Mouse (Mus musculus) G1E (cell line): ENCODE data around the gene Mkrn1.

Source experiments
- CTCF ChIP-seq: IDR thresholded peaks from 2 replicates; pipeline ENCODE4 v1.5.1; 2012; ENCODE audit warnings: low read depth, low read length, inconsistent platforms, mixed read lengths
- POLR2AphosphoS5 ChIP-seq: IDR thresholded peaks from 2 replicates; pipeline ENCODE4 v1.6.1; 2012; ENCODE audit warnings: low read depth, low read length, inconsistent platforms; ENCODE audit not compliant: insufficient replicate concordance
- TAL1 ChIP-seq: conservative IDR thresholded peaks from 2 replicates; pipeline ENCODE4 v1.6.1; 2012; ENCODE audit warnings: low read depth, low read length, inconsistent platforms, mixed read lengths

- TF ChIP-seq CTCF (no peak), TAL1 (no peak), POLR2AphosphoS5 (no peak)
Observed at GRCm38 (mm10) chr6:39433174-39433573, 12.9 kb upstream of the Mkrn1 start.
